8 mouse cellular contexts compared by ENCODE assay signal in genomic region chr2:118972687-118973376, GRCm38 (mm10). TPM values are rescaled to one million over a fixed set of nuclear protein-coding genes. Genes with fewer than 3 reads are reported as not detected.
DNase-seq lines count a peak whose midpoint lies in the region; ATAC-seq and TF ChIP-seq lines count a peak whose summit lies in the region.

No protein-coding gene starts in this region.

- H3K4me2 ChIP-seq in embryonic facial prominence, embryonic 14.5 days (ENCODE audit: low read depth, low read length) = peak overlapping the region; percentile 88
- peak overlapping the region; percentile 68 for H3K4me2 ChIP-seq in limb, embryonic 13.5 days (replicated peaks)
- H3K4me2 ChIP-seq in midbrain, embryonic 15.5 days = peak overlapping the region; percentile 93

- peaks cover 35% of the 10 kb centered on the region for H3K27me3 ChIP-seq in embryonic facial prominence, embryonic 14.5 days (replicated peaks; ENCODE audit: control insufficient read depth, insufficient read depth, low read length)
- H3K27me3 ChIP-seq in limb, embryonic 13.5 days = peaks cover 56% of the 10 kb centered on the region
- peaks cover 28% of the 10 kb centered on the region for H3K27me3 ChIP-seq in midbrain, embryonic 15.5 days (replicated peaks)

- peak overlapping the region; percentile 55 for H3K9ac ChIP-seq in embryonic facial prominence, embryonic 14.5 days (ENCODE audit: low read depth, low read length)
- peak overlapping the region; percentile 55; the same call in 1 of the 2 replicates for H3K9ac ChIP-seq in limb, embryonic 13.5 days
- H3K9ac ChIP-seq in midbrain, embryonic 15.5 days = peak overlapping the region; percentile 61

- WGBS in bone marrow, adult 2 months = under 1% methylated on average over 33 of the region's 33 CpGs
- WGBS in embryonic facial prominence, embryonic 14.5 days = under 1% methylated on average over 29 of the region's 33 CpGs
- 2% methylated on average over 33 of the region's 33 CpGs for WGBS in limb, embryonic 13.5 days
- under 1% methylated on average over 33 of the region's 33 CpGs for WGBS in midbrain, embryonic 15.5 days

- H3K9me3 ChIP-seq in embryonic facial prominence, embryonic 14.5 days (ENCODE audit: control insufficient read depth, low read length) = no peaks in the 10 kb centered on the region
- no peaks in the 10 kb centered on the region for H3K9me3 ChIP-seq in limb, embryonic 13.5 days
- H3K9me3 ChIP-seq in midbrain, embryonic 15.5 days = no peaks in the 10 kb centered on the region

- no peak overlapping the region for H3K27ac ChIP-seq in bone marrow, adult 2 months (ENCODE audit: control insufficient read depth, insufficient read depth, low read depth, low read length, poor library complexity)
- H3K27ac ChIP-seq in embryonic facial prominence, embryonic 14.5 days (replicated peaks; ENCODE audit: low read depth, low read length) = no peak overlapping the region
- H3K27ac ChIP-seq in limb, embryonic 13.5 days = no peak overlapping the region
- H3K27ac ChIP-seq in midbrain, embryonic 15.5 days = no peak overlapping the region

- ATAC-seq in embryonic facial prominence, embryonic 14.5 days (ENCODE audit: low read depth) = peak; percentile 71
- ATAC-seq in limb, embryonic 13.5 days (ENCODE audit: low FRiP score, low read depth) = peak; percentile 49; the same call in 1 of the 2 replicates
- peak; percentile 69 for ATAC-seq in midbrain, embryonic 15.5 days (replicated peaks)

- H3K4me3 ChIP-seq in bone marrow, adult 2 months (replicated peaks; ENCODE audit: control insufficient read depth, low read depth, low read length) = peak overlapping the region; percentile 43
- peak overlapping the region; percentile 42 for H3K4me3 ChIP-seq in embryonic facial prominence, embryonic 14.5 days (ENCODE audit: low read depth, low read length)
- H3K4me3 ChIP-seq in limb, embryonic 13.5 days = peak overlapping the region; percentile 42
- H3K4me3 ChIP-seq in midbrain, embryonic 15.5 days = peak overlapping the region; percentile 45

- TF ChIP-seq CTCF in bone marrow, adult 2 months (IDR thresholded peaks at IDR 0.05; ENCODE audit: control insufficient read depth, insufficient read depth, low read length) = peak; percentile 74

- TF ChIP-seq POLR2A in bone marrow, adult 2 months (IDR thresholded peaks at IDR 0.05; ENCODE audit: borderline replicate concordance, control insufficient read depth, low read depth, low read length) = peak; percentile 55; the same call in 1 of the 2 replicates

- H3K4me1 ChIP-seq in bone marrow, adult 2 months (ENCODE audit: control insufficient read depth, insufficient read depth, low read length) = peaks cover 1% of the 10 kb centered on the region; the same call in 1 of the 2 replicates
- no peaks in the 10 kb centered on the region for H3K4me1 ChIP-seq in embryonic facial prominence, embryonic 14.5 days (ENCODE audit: control insufficient read depth, insufficient read depth, low read length)
- H3K4me1 ChIP-seq in limb, embryonic 13.5 days = peaks cover 15% of the 10 kb centered on the region
- peaks cover 15% of the 10 kb centered on the region for H3K4me1 ChIP-seq in midbrain, embryonic 15.5 days

- DNase-seq in A20 (ENCODE audit: low read depth, low spot score) = peak; percentile 93
- DNase-seq in embryonic facial prominence, embryonic 14.5 days (ENCODE audit: low spot score) = peak; percentile 86
- DNase-seq in heart, adult 8-10 months (ENCODE audit: low spot score) = peak; percentile 80
- DNase-seq in kidney, adult 9 months = peak; percentile 89
- DNase-seq in spleen, adult 18-20 months = peak; percentile 73 to 84

- no peaks in the 10 kb centered on the region for H3K36me3 ChIP-seq in embryonic facial prominence, embryonic 14.5 days (ENCODE audit: control insufficient read depth, insufficient read depth, low read length)
- H3K36me3 ChIP-seq in limb, embryonic 13.5 days = no peaks in the 10 kb centered on the region
- H3K36me3 ChIP-seq in midbrain, embryonic 15.5 days (replicated peaks) = no peaks in the 10 kb centered on the region

RNA-seq across cellular contexts. Expression of gene Chst14, which starts 46.5 kb away (rescaled TPM):
- polyA plus RNA-seq in bone marrow, adult 2 months (2011; ENCODE audit: insufficient read depth, insufficient read length, low replicate concordance, missing spikeins) = 1.1 and 2.3 TPM in 2 replicates
- 51.3 and 56.0 TPM in 2 replicates for polyA plus RNA-seq in embryonic facial prominence, embryonic 14.5 days (2014; fragmentation: Nextera tagmentation; extraction: Ambion mirVana)
- total RNA-seq in heart, adult 8-10 months (2022) = 1 to 10 TPM; 5.7 to 9.2 (median 8.4) TPM
- 51.2 and 51.9 TPM in 2 replicates for polyA plus RNA-seq in limb, embryonic 13.5 days (2015; fragmentation: Nextera tagmentation; extraction: Ambion mirVana)
- 4.7 and 6.0 TPM in 2 replicates for polyA plus RNA-seq in midbrain, embryonic 15.5 days (2015; fragmentation: Nextera tagmentation; extraction: Ambion mirVana)

RNA-seq across cellular contexts. Expression of gene Ccdc32, which starts 56.4 kb away (rescaled TPM):
- polyA plus RNA-seq in bone marrow, adult 2 months (2011; ENCODE audit: insufficient read depth, insufficient read length, low replicate concordance, missing spikeins) = 6.2 and 9.7 TPM in 2 replicates
- polyA plus RNA-seq in embryonic facial prominence, embryonic 14.5 days (2014; fragmentation: Nextera tagmentation; extraction: Ambion mirVana) = 22.6 and 23.8 TPM in 2 replicates
- 10 to 100 TPM in 3 of 4 experiments, 1 to 10 TPM in 1; 9.5 to 13.6 (median 11.9) TPM for total RNA-seq in heart, adult 8-10 months (2022)
- 22.8 and 23.1 TPM in 2 replicates for polyA plus RNA-seq in limb, embryonic 13.5 days (2015; fragmentation: Nextera tagmentation; extraction: Ambion mirVana)
- polyA plus RNA-seq in midbrain, embryonic 15.5 days (2015; fragmentation: Nextera tagmentation; extraction: Ambion mirVana) = 37.1 and 38.5 TPM in 2 replicates
